In the genomic region with DNA sequence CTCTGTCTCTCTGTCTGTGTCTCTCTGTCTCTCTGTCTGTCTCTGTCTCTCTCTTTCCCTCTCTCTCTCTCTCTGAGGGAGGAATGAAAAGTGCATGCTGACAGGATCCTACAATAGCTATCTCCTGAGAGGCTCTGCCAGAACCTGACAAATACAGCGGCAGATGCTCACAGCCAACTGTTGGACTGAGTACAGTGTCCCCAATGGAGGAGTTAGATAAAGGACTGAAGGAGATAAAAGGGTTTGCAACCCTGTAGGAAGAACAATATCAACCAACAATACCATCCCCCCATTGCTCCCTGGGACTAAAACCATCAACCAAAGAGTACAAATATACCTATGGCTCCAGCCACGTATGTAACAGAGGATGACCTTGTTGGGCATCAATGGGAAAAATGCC, we compare ENCODE assay signal across 23 mouse cellular contexts.
A peak's percentile ranks its signal among the peaks of the same experiment; 100 is the strongest.
DNase-seq lines count a peak whose midpoint lies in the region; ATAC-seq and TF ChIP-seq lines count a peak whose summit lies in the region.
"Had no signal": no experiment of that assay in that cellular context is flagged by ENCODE, and none has a peak within 500 bp of the region (broad histone marks: within the 10 kb centered on the region; RNA-seq: fewer than 3 reads in every experiment).

No protein-coding gene starts in this region.

- TF ChIP-seq POLR2A in MEL (IDR thresholded peaks at IDR 0.05; ENCODE audit: control insufficient read depth in 1 of 2, insufficient read depth in 1 of 2, low read depth in 1 of 2, low read length in 2 of 2, poor library complexity in 1 of 2), result no peak
- TF ChIP-seq POLR2A in thymus, adult 2 months (IDR thresholded peaks at IDR 0.05; ENCODE audit: control insufficient read depth, extremely low read depth, insufficient read depth, low read length, poor library complexity), result no peak

- 85% methylated on average over 2 of the region's 2 CpGs for WGBS in hindbrain, embryonic 11.5 days
- 86% methylated on average over 2 of the region's 2 CpGs for WGBS in hindbrain, embryonic 16.5 days
- 85% methylated on average over 2 of the region's 2 CpGs for WGBS in thymus, adult 2 months

- no peaks in the 10 kb centered on the region for H3K27me3 ChIP-seq in hindbrain, embryonic 11.5 days (ENCODE audit: control insufficient read depth, insufficient read depth, low read length)
- no peaks in the 10 kb centered on the region for H3K27me3 ChIP-seq in hindbrain, embryonic 16.5 days (replicated peaks; ENCODE audit: control insufficient read depth, insufficient read depth, low read length)
- no peaks in the 10 kb centered on the region for H3K27me3 ChIP-seq in MEL (ENCODE audit: control insufficient read depth in 1 of 2, insufficient read depth in 2 of 2, low read length in 2 of 2)
- H3K27me3 ChIP-seq in thymus, adult 2 months (ENCODE audit: control insufficient read depth, insufficient read depth, low read length), result no peaks in the 10 kb centered on the region
- H3K27me3 ChIP-seq: CH12.LX, Patski had no signal

- TF ChIP-seq EP300 in MEL (IDR thresholded peaks at IDR 0.05; ENCODE audit: low read depth in 1 of 2, low read length in 2 of 2), result peak; percentile 64 to 81

- no peak for TF ChIP-seq RAD21 in MEL (IDR thresholded peaks at IDR 0.05; ENCODE audit: low read depth, low read length)

- no peak for TF ChIP-seq CTCF in MEL (IDR thresholded peaks at IDR 0.05 in 2 of 3, conservative IDR thresholded peaks at IDR 0.05 in 1 of 3; ENCODE audit: control insufficient read depth in 1 of 3, insufficient read depth in 1 of 3, low read depth in 2 of 3, low read length in 3 of 3, poor library complexity in 1 of 3, severe bottlenecking in 1 of 3)
- TF ChIP-seq CTCF in thymus, adult 2 months (IDR thresholded peaks at IDR 0.05; ENCODE audit: borderline replicate concordance, control insufficient read depth, extremely low read depth, insufficient read depth, low read length, poor library complexity), result no peak

- no peak overlapping the region for H3K27ac ChIP-seq in hindbrain, embryonic 11.5 days (ENCODE audit: low read depth, low read length)
- no peak overlapping the region for H3K27ac ChIP-seq in hindbrain, embryonic 16.5 days (ENCODE audit: low read depth, low read length)
- H3K27ac ChIP-seq in MEL (ENCODE audit: control insufficient read depth, low read depth, low read length), result no peak overlapping the region
- no peak overlapping the region for H3K27ac ChIP-seq in thymus, adult 2 months (ENCODE audit: control insufficient read depth, insufficient read depth, low read length)

- H3K36me3 ChIP-seq in hindbrain, embryonic 11.5 days (ENCODE audit: control insufficient read depth, insufficient read depth, low read length), result no peaks in the 10 kb centered on the region
- no peaks in the 10 kb centered on the region for H3K36me3 ChIP-seq in hindbrain, embryonic 16.5 days (ENCODE audit: control insufficient read depth, insufficient read depth, low read length)
- peaks cover 0 to 3% of the 10 kb centered on the region in 2 experiments; a peak in 2 of 4 replicates for H3K36me3 ChIP-seq in MEL (ENCODE audit: control insufficient read depth in 1 of 2, insufficient read depth in 2 of 2, low read length in 2 of 2)
- no peaks in the 10 kb centered on the region for H3K36me3 ChIP-seq in thymus, adult 2 months (ENCODE audit: control insufficient read depth, insufficient read depth, low read length)
- H3K36me3 ChIP-seq: G1E had no signal

- H3K4me3 ChIP-seq in hindbrain, embryonic 11.5 days (ENCODE audit: low read depth, low read length), result no peak overlapping the region
- no peak overlapping the region for H3K4me3 ChIP-seq in hindbrain, embryonic 16.5 days (ENCODE audit: low read length)
- no peak overlapping the region for H3K4me3 ChIP-seq in MEL (ENCODE audit: control insufficient read depth in 1 of 2, insufficient read depth in 1 of 2, low read depth in 2 of 2, low read length in 2 of 2)
- H3K4me3 ChIP-seq in thymus, adult 2 months (ENCODE audit: control insufficient read depth, insufficient read depth, low read length), result no peak overlapping the region

- no peaks in the 10 kb centered on the region for H3K4me1 ChIP-seq in hindbrain, embryonic 11.5 days (replicated peaks; ENCODE audit: control insufficient read depth, insufficient read depth, low read length)
- no peaks in the 10 kb centered on the region for H3K4me1 ChIP-seq in hindbrain, embryonic 16.5 days (ENCODE audit: control insufficient read depth, insufficient read depth, low read depth, low read length)
- H3K4me1 ChIP-seq in MEL (ENCODE audit: control insufficient read depth in 1 of 2, insufficient read depth in 2 of 2, low read length in 2 of 2), result peaks cover 2 to 8% of the 10 kb centered on the region in 2 experiments; a peak in 3 of 4 replicates
- no peaks in the 10 kb centered on the region for H3K4me1 ChIP-seq in thymus, adult 2 months (replicated peaks; ENCODE audit: control insufficient read depth, insufficient read depth, low read length)

- H3K79me2 ChIP-seq in MEL (ENCODE audit: control insufficient read depth, insufficient read depth, low read length, poor library complexity), result no peaks in the 10 kb centered on the region

- H3K9ac ChIP-seq in hindbrain, embryonic 11.5 days (ENCODE audit: low read depth, low read length), result no peak overlapping the region
- H3K9ac ChIP-seq in hindbrain, embryonic 16.5 days (ENCODE audit: low read depth, low read length), result no peak overlapping the region
- H3K9ac ChIP-seq in MEL (ENCODE audit: control insufficient read depth, low read depth, low read length, poor library complexity, severe bottlenecking), result no peak overlapping the region

- DNase-seq in hindbrain, embryonic 11.5 days (ENCODE audit: low spot score), result no peak
- peak; percentile 57 for DNase-seq in MEL (ENCODE audit: low read depth, low spot score)
- peak; percentile 4 for DNase-seq in brain, adult 2 months (ENCODE audit: low read depth, low spot score)
- DNase-seq in left cerebral cortex, adult 8-10 months (ENCODE audit: low spot score in 2 of 2), result no peak
- no peak for DNase-seq in thymus, adult 2 months
- DNase-seq: adrenal gland, adult 2 months; adrenal gland, adult 8-10 months; adrenal gland, postnatal 10 days; adrenal gland, postnatal 14 days; adrenal gland, postnatal 25 days; adrenal gland, postnatal 36 days; B cell, adult 2 months; cerebellum, adult 11 months; cerebellum, adult 11-12 months; cerebellum, adult 18-20 months; cerebellum, adult 2 months; cerebellum, adult 8-10 months had no signal

- H3K9me3 ChIP-seq in hindbrain, embryonic 11.5 days (ENCODE audit: control insufficient read depth, low read length), result no peaks in the 10 kb centered on the region
- H3K9me3 ChIP-seq in hindbrain, embryonic 16.5 days (ENCODE audit: control insufficient read depth, low read length), result no peaks in the 10 kb centered on the region
- H3K9me3 ChIP-seq in MEL (replicated peaks; ENCODE audit: insufficient read depth, low read length), result no peaks in the 10 kb centered on the region

- ATAC-seq in hindbrain, embryonic 11.5 days (ENCODE audit: low FRiP score), result 0 out of 2 replicates have a peak, but pooled peaks have one; percentile 38
- ATAC-seq in hindbrain, embryonic 16.5 days, result no peak
- ATAC-seq: activated CD4-positive, CD25-positive, alpha-beta regulatory T cell, adult 4 months; CD4-positive, CD25-positive, alpha-beta regulatory T cell, adult 4 months; Patski had no signal

- no peak overlapping the region for H3K4me2 ChIP-seq in hindbrain, embryonic 11.5 days (replicated peaks; ENCODE audit: low read depth, low read length)
- H3K4me2 ChIP-seq in hindbrain, embryonic 16.5 days (ENCODE audit: low read length), result no peak overlapping the region

TF ChIP-seq in MEL, 35 proteins besides CTCF, POLR2A, EP300 and RAD21:
- TF ChIP-seq MEF2A (IDR thresholded peaks at IDR 0.05; ENCODE audit: extremely low read depth, insufficient replicate concordance, low read depth, low read length, poor library complexity, severe bottlenecking) (no peak), JUND (IDR thresholded peaks at IDR 0.05; ENCODE audit: low read depth, low read length) (no peak), BHLHE40 (IDR thresholded peaks at IDR 0.05; ENCODE audit: borderline replicate concordance, low read depth, low read length) (no peak), SIN3A (IDR thresholded peaks at IDR 0.05; ENCODE audit: low read length) (no peak), ETS1 (IDR thresholded peaks at IDR 0.05; ENCODE audit: low read depth, low read length) (peak; percentile 32; the same call in 1 of the 2 replicates), ZMIZ1 (IDR thresholded peaks at IDR 0.05; ENCODE audit: low read depth, low read length) (no peak), MAFK (IDR thresholded peaks at IDR 0.05; ENCODE audit: borderline replicate concordance, low read depth, low read length) (no peak), MYB (IDR thresholded peaks at IDR 0.05; ENCODE audit: low read depth, low read length) (no peak), RCOR1 (IDR thresholded peaks at IDR 0.05; ENCODE audit: low read depth, low read length) (0 out of 2 replicates have a peak, but pooled peaks have one; percentile 22), USF1 (IDR thresholded peaks at IDR 0.05; ENCODE audit: low read depth, low read length) (no peak), GATA1 (IDR thresholded peaks at IDR 0.05; ENCODE audit: low read depth, low read length) (peak; percentile 76), TCF12 (IDR thresholded peaks at IDR 0.05; ENCODE audit: low read depth, low read length) (peak; percentile 74)

Comparison
In these comparisons a context has a peak if more than half of its experiments do, and no peak if none do; other contexts are left out.
1. DNase-seq: peak in MEL (single experiment) and brain, adult 2 months (single experiment); none in hindbrain, embryonic 11.5 days (single experiment), left cerebral cortex, adult 8-10 months (0 of 2) and thymus, adult 2 months (single experiment).